Mouse (Mus musculus) stomach, postnatal 0 days (tissue): ENCODE measurements at regions not wholly inside any gene's neighbourhood (a gene's known extent, or its start where the extent isn't known, plus 50 kb on each side); places are given as distances from the start of the nearest gene placed in this dataset.

Experiments used
- CTCF ChIP-seq: IDR thresholded peaks from 2 replicates; pipeline ENCODE4 v1.5.1; 2016; ENCODE audit warnings: antibody characterized with exemption, low read depth, mild to moderate bottlenecking, moderate library complexity
- EP300 ChIP-seq: optimal IDR thresholded peaks from 2 replicates; pipeline ENCODE3; 2016; ENCODE audit warnings: antibody characterized with exemption

DNA sequence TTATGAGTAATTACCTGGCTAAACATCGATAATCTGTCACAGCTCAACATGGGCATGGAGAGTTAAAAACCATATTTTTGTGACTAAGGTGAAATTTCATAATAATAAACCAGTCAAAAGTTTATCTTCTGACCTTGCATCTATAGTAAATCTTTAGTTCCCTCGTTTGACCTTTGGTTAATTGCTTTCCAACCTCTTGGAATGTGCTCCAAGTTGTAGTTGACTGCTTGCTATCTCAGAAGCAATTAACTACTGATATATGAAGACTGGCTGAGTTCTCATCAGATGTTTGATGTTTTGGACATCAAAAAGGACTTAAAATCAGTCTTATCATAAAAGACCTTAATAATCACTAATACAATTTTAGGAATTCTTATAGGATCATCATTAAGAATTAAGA lies 895.8 kb upstream of the Tmprss15 start:
- TF ChIP-seq EP300 (no peak), CTCF (no peak)
